Mouse (Mus musculus): ENCODE measurements around the gene Kcnj2.

The Kcnj2 gene

GRCm38 (mm10) chr11:111092967-111093366 is 27.0 kb downstream of the Kcnj2 start:
- DNase-seq = no peak

- no peak for DNase-seq
Measured at GRCm38 (mm10) chr11:111096612-111097011, 30.6 kb downstream of the Kcnj2 start.

- no peak for DNase-seq
Measured at GRCm38 (mm10) chr11:111100131-111100530, 34.2 kb downstream of the Kcnj2 start.

GRCm38 (mm10) chr11:111100651-111101050 is 34.7 kb downstream of the Kcnj2 start:
- DNase-seq = no peak

GRCm38 (mm10) chr11:111101620-111102176 is 35.7 kb downstream of the Kcnj2 start:
- DNase-seq = no peak

- DNase-seq = no peak
Measured at GRCm38 (mm10) chr11:111104422-111104821, 38.5 kb downstream of the Kcnj2 start.

GRCm38 (mm10) chr11:111108130-111108529 is 42.2 kb downstream of the Kcnj2 start:
- DNase-seq = no peak

- DNase-seq = no peak
Measured at GRCm38 (mm10) chr11:111121514-111121913, 55.5 kb downstream of the Kcnj2 start.

- peak; percentile 10 for DNase-seq
Measured at GRCm38 (mm10) chr11:111123324-111123723, 57.4 kb downstream of the Kcnj2 start.

- DNase-seq = no peak
Measured at GRCm38 (mm10) chr11:111125963-111126362, 60.0 kb downstream of the Kcnj2 start.
